Mouse (Mus musculus): ENCODE data around the gene Tmem150c.
A peak's percentile ranks its signal among the peaks of the same experiment; 100 is the strongest.

The Tmem150c gene

DNA sequence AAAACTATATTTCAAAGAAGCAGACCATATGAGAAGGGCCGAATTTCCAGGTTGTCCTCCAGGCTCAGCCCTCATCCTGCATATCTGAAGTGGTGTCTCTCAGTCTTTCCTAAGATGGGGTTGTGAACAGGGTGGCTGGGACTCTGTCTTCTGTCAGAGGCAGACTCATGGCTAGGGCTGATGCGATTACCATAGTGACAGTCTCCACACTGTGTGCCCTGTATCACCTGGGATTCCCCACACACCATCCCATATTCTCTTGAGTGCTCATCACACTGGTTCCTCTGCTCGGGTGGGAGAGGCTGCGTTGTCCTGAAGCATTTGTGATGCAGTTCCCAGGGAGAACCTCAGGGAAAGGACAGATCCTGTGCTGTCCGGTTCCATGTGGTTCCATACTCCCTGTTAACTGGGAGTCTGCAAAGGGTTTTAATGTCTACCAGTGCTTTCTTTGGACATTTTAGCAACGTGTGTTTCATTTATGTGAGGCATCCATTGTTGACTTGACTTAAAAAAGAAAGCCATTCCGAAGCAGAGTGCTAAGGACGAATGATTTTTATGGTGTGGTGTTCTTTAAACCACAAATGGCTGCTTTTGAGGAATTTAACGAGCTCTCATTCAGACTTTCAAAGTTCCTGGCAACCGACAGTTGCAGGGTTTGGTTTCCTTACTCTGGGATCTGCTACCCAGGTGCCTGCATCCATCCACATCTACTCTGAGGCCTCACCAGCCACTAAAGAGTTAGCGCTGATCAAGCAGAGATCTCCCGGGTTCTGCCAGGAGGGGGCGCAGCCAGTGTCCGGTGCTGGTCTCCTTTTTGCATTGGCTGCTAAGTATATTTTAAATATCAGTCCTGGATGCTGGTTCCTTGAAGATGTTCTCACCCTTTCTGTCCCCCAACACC is 7.2 kb upstream of the Tmem150c start:
- peak; percentile 14 to 30 for DNase-seq (ENCODE audit: low spot score in 2 of 2)

DNA sequence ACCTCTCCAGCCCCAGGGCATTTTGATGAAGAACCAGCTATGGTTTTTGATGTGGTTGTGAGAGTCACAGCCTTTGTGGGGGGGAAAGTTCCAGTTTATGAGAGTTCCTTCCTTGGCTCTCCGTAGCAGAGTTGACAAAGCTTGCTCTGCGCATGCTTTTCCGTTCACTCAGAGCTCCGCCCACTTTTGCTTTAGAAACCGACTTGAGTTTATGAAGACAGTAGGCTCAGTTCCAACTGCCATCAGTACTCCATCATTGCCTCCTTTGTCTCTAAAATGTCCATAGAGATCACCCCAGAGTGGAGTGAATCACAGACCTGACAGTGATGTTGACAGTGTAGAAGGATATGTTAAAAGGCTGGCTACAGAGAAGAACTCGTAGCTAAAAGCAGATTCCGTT is 3.8 kb upstream of the Tmem150c start:
- DNase-seq (ENCODE audit: low spot score in 2 of 2): no peak

DNA sequence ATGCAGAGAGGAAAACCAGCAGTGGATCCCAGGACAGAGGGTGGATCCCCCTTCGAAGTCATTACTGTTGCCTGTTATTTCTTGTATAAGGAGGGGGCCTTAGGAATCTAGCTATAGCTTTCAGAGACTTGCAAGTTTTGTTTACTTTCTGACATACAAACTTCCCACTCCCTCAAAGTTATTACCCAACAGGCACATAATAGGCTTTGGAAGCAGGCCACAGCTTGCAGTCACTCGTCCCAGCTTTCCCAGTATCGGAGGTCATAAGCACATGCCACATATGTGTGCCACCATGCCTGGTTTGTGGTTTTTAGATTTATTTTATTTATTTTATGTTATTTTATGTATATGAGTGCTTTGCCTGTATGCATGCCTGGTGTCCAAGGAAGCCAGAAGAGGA is 3.2 kb upstream of the Tmem150c start:
- DNase-seq (ENCODE audit: low spot score in 2 of 2): peak in 1 of 2 experiments; percentile 26

- no peak for DNase-seq (ENCODE audit: low spot score in 2 of 2)
These were observed 2.4 kb upstream of the Tmem150c start for GRCm38 (mm10) chr5:100162053-100162452.

DNA sequence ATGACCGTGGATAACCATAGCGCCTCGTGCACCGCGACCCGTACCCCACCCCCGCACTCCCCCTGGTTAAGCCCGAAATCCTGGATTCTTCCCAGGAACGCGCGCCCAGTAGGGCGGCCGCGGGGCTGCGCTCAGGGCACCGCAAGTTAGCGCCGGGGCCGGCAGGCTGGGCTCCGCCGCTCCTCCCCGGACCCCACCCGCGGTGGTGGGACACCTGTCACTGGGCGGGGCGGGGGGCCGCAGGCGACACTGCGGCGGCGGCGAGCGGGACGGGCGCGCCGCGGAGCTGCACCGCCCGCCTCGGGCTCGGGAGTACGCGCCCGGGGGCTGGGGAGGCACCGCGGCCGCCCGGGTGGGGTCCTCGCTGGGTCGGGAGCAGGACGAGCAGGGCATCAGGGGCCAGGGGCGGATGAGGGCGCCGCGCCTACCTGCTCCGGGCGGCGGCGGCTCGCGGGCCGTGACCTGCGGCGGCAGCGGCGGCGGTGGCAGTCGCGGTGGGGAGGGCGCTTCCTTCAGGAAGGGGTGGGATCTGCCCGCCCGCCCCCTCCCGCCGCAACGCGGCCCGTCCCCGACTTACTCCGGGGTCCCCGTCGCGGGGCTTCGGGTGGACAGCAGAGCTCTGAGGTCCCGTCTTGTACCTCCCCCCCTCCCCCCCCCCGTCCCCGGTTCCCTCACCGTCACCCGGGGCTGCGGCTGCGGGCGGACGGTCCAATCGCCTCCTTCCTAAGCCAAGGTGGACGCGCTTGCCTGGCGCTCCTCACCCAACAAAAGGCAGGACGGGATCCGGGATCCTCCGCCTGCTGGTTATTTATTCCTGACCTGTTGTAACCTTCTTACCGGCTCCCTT is 594 bp downstream of the Tmem150c start:
- peak; percentile 5 to 37 for DNase-seq (ENCODE audit: low spot score in 2 of 2)

GRCm38 (mm10) chr5:100158301-100158700 is 1.3 kb downstream of the Tmem150c start:
- no peak for DNase-seq (ENCODE audit: low spot score in 2 of 2)

- DNase-seq (ENCODE audit: low spot score in 2 of 2): no peak
These were observed 4.0 kb downstream of the Tmem150c start for GRCm38 (mm10) chr5:100155646-100156045.

DNA sequence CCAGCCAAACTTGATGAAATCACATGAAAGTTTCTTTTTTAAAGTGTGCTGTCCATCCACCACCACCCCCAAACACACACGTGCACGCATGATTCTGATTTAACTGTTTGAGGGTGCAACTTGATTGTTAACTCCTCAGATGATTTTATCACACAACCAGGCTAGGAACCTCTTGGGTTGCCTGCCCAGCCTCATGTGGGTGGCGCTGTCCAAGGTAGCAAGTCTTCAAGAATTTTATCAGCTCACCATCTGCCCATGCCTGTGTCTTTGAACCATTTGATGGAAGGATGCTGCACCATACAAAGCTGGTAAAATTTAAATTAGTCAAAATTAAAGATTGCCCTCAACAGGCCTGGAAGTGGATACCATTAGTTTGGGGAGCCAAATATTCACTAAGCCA is 9.6 kb downstream of the Tmem150c start:
- no peak for DNase-seq (ENCODE audit: low spot score in 2 of 2)

- DNase-seq (ENCODE audit: low spot score in 2 of 2): no peak
These were observed 14.8 kb downstream of the Tmem150c start for GRCm38 (mm10) chr5:100144836-100145235.

GRCm38 (mm10) chr5:100127283-100127682 is 32.3 kb downstream of the Tmem150c start:
- DNase-seq (ENCODE audit: low spot score in 2 of 2): no peak

DNA sequence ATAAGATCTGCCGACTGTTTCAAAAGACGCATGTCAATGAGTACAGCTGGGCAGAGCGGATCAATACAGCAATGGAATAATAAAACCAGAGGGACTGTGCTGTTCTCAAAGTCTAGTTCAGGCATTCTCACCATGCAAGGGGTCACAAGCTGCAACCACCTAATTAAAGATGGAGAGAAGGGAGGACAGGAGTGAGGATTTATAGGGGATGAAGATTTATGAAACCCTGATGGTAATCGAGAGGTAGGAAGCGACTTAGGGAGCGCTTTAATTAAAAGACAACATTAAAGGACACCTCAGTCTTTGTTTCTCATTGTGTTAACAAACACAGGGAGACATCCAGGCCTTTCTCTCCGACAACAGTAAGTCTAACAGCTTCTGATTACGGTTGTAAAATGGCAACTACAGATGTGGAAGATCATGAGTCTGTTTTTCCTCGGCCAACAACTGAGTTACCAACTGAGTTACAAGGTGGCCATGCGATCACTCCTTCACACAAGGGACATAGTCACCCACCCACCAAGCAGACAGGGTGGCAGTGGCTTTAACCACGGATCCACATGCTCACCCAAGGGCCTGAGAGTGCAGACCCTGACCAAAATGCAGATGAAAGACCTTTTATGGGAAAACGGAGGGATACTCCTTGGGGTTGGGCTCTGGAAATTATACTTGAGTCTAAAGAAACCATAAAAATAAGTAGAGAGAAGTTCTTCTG is 34.0 kb downstream of the Tmem150c start:
- no peak for DNase-seq (ENCODE audit: low spot score in 2 of 2)

- no peak for DNase-seq (ENCODE audit: low spot score in 2 of 2)
These were observed 35.1 kb downstream of the Tmem150c start for GRCm38 (mm10) chr5:100124530-100124929.

DNA sequence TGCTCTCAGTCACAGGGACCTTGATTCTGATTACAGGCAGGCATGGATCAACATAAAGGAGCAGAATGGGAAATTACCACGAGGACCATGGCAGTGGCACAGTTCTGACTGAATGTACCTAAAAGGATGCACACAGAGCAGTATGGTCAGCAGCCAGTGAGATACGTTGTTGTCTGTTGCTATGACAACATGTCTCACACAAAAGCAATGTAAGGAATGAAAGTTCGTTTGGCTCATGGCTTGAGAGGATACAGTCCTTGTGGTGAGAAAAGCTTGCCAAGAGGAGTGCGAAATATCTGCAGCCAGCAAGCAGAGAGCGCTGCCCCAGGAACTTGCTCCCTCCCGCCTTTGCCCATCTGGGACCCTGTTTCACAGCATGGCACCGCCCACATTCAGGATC is 36.3 kb downstream of the Tmem150c start:
- no peak for DNase-seq (ENCODE audit: low spot score in 2 of 2)

GRCm38 (mm10) chr5:100121170-100121569 is 38.4 kb downstream of the Tmem150c start:
- no peak for DNase-seq (ENCODE audit: low spot score in 2 of 2)

DNA sequence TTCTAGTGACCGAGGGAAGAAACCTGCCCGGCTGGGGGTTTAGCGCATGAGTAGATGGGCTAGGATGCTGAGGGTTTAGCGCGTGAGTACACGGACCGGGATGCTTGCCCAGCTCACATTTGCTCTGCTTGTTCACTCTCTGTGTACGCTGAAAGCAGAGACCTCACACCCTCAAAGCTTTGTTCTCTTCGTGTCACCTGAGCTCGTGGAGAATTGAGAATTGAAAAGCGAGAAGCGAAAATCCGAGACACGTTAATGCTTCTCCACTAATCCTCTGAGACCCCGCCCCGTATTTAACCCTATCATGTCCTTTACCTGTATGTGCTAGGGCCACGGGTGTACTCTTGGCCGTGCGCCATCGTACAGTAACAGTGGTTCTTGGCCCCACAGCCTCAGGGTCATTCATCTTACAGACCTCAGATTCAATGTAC is 38.9 kb downstream of the Tmem150c start:
- DNase-seq (ENCODE audit: low spot score in 2 of 2): no peak

DNA sequence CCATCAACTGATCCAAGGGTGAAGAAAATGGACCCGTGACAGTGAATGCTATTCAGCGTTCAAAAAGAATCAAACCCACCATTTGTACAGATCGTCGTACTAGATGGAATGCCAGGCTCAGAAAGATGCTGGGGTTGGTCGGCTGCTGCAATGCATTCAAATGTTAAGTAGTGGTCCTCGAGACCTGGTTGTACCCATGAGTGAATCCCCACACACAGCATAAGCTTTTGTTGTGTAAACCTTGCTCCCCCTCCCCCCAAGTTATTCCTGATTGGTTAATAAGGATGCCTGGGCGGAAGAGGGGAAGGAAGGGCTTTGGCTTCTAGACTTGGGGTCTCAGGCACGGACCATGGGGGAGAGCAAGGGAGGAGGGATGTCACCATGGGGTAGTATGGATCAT is 40.3 kb downstream of the Tmem150c start:
- DNase-seq (ENCODE audit: low spot score in 2 of 2): no peak

DNA sequence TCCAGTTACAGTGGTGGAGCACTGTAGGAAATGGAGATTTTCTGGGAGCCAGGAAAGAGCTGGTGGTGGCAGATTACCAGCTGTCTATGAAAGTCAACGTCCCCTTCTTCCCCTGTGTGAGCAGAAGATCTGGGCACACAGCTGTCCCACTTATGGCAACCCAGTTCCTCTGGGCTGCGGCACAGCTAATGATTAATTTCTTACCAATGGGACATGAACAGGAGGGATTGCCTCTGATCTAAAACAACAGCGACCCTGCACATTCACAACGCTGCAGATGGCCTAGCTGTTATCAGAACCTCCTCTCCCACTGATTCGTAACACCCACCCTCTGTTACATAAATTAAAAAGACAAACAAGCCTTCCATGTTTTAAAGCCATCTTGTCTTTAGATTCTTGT is 46.2 kb downstream of the Tmem150c start:
- DNase-seq (ENCODE audit: low spot score in 2 of 2): no peak

DNA sequence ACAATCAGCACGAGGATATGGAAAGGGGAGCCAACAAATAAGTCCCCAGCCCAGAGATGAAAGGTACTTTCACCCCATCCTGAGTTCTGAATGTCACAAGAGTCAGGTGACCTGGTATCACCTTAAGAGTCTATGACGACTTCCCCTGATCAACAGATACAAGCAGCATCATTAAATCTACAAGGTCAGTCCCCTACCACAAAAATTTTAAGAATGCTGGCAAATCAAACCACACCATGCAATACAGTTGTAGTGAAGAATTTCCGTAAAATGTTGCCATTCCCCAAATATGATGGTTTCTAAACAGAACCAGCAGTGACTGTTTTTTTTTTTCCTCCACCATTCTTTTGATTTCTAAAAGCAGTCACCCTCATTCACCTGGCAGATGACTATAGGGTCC is 49.0 kb downstream of the Tmem150c start:
- DNase-seq (ENCODE audit: low spot score in 2 of 2): no peak

DNA sequence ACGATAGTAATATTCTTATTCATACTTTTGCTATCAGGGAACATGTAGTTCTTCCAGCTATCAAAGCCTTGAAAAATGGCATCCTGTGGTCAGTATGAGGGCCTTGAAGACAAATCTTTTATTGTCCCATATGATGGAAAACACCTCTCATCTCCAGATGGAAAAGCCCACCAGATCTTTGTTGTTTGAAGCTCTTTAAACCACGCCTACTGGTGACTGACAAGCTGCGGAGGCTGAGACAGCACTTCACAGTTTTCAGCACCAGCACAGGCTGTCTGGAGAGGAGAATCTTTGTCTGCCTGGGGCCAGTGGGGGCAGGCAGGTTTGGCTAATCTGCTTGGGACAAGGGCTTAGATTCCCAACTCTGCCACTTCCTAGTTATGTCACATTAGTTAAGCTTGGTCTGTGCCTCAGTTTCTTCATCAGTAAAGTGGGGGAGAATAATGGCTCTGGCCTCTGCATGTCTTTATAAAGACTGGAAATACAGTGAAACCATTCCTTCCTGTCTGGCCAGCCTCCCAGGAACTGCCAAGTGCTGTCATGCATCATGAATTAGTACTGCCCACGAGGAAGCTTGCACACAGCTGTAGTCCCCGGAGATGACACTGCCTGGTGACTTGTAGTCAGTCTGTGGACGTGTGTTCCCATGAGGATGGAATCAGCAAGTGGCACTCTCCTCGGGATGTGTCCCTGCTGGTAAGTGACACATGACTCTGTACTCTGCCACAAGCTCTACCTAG is 49.9 kb downstream of the Tmem150c start:
- DNase-seq (ENCODE audit: low spot score in 2 of 2): no peak

DNA sequence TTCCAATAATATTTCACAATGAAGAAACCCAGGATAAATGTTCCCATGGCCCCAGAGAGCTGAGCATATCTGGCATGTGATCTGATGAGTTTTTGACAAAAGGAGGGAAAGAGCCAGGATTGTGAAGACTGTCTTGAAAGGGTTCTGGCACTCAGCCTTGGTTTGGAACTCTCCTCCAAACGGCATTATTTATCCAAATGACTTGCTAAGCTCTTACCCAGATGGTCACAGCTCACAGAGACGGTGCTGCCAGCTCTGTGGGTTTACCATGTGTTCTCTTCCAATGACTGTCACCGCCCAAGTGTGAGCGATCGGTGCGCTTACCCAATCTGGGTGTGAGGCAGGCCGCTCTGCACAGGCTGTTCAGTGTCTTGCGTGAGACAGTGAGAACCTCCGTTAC is 50.7 kb downstream of the Tmem150c start:
- DNase-seq (ENCODE audit: low spot score in 2 of 2): no peak

GRCm38 (mm10) chr5:100102395-100102794 is 57.2 kb downstream of the Tmem150c start:
- DNase-seq (ENCODE audit: low spot score in 2 of 2): no peak

Data from urinary bladder, adult 18-20 months (tissue).